Mouse (Mus musculus) megakaryocyte, adult 5-6 weeks (primary cell): Measurements from ENCODE around the gene Atp2b4. TPM values are rescaled to one million over a fixed set of nuclear protein-coding genes. Genes with fewer than 3 reads are reported as not detected.

Experiments used
- ATAC-seq: 2 replicates; pipeline ENCODE4 v1.8.0; 2016; ENCODE audit warnings: mild to moderate bottlenecking, inconsistent platforms; ENCODE audit not compliant: poor library complexity, severe bottlenecking
- total RNA-seq, 2 experiments: library from RNA; stranded (forward) in 1 of 2; stranded (reverse) in 1 of 2; fragments of 153-499, 151-499 nt in 1 of 2; fragments of 221-1000, 200-1000 nt in 1 of 2; gene quantifications; 2 replicates each; pipeline versions ENCODE4 v1.2.3 to v1.2.4; 2015 to 2017

Gene Atp2b4
- 18.2 and 21.1 TPM in 2 replicates for total RNA-seq (2015)
- 17.6 and 20.3 TPM in 2 replicates for total RNA-seq (2017)

DNA sequence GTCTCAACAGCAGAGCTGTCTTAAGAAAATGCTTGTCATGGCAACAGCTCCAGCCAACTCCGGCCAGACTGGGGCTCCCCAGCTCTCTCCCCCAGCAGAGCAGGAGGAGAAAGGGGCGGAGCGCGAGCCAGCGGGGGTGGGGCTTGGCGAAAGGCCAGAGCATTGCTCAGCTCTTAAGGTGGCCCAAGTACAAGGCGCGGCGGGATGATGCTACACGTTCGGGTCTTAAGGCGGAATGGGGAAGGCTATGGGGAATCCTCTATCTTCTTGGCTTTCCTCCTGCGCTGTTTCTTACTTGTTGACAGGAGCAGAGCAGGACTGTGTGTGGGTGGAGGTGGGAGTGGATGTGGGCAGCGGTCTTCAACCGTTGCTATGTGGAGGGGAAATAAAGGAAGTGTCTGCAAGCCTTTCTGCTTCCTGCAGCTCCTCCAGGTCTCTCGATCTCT is at the start of gene Atp2b4:
Gene Atp2b4, minus strand, starts transcription at position 94 of the 446 bp plus-strand sequence.
- peak; percentile 80 for ATAC-seq

DNA sequence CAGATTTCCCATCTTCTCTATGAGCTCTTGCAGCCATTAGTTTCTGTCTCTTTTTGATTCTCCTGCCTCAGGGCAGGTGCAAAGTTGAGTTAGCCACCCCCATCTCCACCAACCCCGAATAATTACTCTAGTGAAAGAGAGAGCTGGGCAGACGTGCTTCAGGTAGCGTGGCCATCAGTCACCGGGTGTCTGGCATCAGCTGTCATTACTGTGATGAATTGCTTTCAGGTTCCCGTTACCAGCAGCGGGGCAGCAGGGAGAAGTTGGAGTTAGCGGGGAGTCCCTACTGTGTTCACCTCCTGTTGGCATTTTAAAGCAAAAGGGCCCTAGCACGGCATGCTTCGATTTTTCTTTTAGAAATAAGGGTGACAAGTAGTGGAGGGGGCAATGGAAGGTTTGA is 43.9 kb upstream of the Atp2b4 start:
- 0 out of 2 replicates have a peak, but pooled peaks have one; percentile 27 for ATAC-seq

- ATAC-seq = no peak
These were observed 43.1 kb upstream of the Atp2b4 start for GRCm38 (mm10) chr1:133843900-133844299.

GRCm38 (mm10) chr1:133843370-133843769 is 42.5 kb upstream of the Atp2b4 start:
- ATAC-seq = no peak

DNA sequence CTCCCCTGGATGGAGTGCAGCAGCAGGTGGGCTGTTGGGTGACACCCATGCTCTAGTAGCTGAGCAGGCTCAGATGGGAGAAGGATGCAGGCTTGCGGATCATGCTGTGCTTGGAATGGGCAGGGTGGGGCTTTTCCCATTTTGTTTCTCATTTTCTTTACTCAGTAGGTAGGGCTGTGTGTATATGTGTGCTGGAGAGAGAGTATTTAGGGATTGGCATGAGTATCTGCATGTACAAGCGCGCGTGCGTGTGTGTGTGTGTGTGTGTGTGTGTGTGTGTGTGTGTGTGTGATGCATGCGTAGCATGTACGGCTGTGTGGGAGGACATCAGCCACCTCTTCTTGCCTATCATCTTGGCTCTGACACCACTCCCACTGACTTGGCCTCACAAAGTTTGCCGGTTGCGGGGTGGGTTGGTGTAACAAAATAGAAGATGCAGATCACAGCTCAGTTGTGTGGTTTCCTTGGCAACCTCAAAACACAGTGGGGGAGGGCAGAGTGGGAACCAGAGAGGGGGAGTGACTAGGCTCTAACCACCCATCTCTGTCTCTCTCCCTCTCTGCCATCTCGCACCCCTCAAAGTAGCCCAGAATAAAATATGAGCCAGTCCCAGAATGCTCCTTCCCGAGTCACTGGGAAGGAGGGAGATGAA is 41.4 kb upstream of the Atp2b4 start:
- no peak for ATAC-seq

- no peak for ATAC-seq
These were observed 40.5 kb upstream of the Atp2b4 start for GRCm38 (mm10) chr1:133841171-133841926.

DNA sequence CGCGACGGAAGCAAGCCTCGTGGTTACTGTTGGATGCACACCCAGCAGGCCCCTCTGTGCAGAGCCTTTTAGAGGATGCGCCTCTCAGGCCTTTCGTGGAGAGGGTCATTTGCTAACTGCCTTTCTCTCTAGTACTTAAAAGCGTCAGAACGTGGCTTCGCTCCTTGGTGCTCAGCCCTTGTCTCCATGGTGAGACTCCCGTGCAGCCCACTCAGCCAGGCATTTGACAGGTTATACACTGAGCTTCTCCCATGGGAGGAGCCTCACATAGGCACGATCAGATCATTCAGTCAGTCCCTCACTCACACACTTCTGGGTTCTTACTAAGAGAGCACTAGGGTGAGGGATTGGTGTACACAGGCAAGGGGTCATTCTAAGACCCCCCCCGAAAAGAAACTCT is 39.7 kb upstream of the Atp2b4 start:
- ATAC-seq = no peak

DNA sequence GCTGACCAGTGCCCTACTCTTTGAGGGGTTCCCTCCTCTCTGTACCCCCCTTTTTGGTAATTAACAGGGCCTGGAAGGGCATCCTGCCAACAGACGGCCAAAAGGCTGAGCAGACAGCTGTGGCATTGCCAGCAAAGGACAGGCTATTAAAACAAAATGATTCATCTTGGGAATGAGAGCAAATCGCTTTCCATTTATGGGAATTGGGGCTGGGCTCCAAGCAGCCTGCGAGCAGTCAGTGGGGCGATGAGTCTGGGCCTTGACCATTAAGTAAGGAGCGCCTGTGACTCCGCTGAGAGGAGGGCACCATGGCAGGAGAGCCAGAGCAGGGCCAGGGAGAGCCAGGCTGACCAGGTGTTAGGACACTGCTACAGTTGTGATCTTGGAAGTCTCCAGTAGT is 33.5 kb upstream of the Atp2b4 start:
- ATAC-seq = no peak

- no peak for ATAC-seq
These were observed 31.9 kb upstream of the Atp2b4 start for GRCm38 (mm10) chr1:133832781-133833180.

DNA sequence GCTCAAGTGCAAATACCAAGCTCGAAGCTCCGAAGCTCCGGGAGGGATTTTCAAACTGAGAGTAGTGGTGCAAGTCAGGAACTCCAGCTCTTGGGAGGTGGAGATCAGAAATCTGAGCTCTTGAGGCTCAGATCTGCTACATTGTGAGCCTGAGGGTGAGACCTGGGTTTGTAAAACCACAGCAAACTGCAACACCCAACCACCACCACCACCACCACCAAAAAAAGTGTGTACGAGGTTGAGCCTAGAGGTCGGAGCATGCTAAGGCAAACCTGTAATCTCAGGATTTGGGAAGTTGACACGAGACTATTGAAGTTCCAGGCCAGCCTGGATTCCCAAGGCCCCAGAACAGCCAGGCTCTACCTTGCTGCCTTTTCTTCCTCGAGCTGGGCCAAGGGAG is 25.4 kb upstream of the Atp2b4 start:
- ATAC-seq = no peak

GRCm38 (mm10) chr1:133825543-133825942 is 24.7 kb upstream of the Atp2b4 start:
- peak; percentile 43 for ATAC-seq

- no peak for ATAC-seq
These were observed 24.3 kb upstream of the Atp2b4 start for GRCm38 (mm10) chr1:133825140-133825539.

DNA sequence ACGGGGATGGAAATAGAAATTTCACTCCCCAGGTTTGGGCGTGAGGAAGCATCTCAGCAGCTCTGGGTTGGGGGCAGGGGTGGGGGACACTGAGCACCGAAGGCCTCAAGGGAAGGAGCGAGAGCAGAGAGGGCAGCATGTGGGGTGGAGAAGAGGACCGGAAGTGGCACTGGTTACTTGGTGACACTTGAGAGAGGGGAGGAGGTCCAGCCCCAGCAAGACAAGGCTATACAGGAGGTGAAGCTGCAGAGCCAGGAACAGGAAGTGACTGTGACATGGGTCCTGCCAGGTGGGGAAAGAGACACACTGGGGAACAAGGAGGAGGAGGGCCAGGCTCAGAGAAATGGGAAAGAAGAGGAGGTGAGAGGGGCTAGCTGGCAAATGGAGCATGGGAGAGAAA is 20.3 kb upstream of the Atp2b4 start:
- ATAC-seq = peak; percentile 63

- ATAC-seq = no peak
These were observed 19.3 kb upstream of the Atp2b4 start for GRCm38 (mm10) chr1:133820100-133820499.

DNA sequence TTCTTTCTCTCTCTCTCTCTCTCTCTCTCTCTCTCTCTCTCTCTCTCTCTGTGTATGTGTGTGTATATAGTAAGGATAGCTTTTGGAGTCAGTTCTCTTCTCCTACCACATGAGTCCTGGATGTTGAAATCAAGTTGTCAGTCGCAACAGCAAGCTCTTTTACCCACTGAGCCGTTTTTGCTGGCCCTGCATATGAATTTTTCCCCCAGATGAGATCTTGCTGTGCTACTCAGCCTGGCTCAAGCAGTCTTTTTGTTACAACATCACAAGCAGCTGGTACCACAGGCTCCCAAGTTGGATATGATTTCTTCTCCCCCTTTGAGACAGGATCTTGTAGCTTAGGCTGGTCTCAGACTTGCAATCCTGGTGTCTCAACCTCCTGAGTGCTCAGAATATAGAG is 17.7 kb upstream of the Atp2b4 start:
- ATAC-seq = no peak

DNA sequence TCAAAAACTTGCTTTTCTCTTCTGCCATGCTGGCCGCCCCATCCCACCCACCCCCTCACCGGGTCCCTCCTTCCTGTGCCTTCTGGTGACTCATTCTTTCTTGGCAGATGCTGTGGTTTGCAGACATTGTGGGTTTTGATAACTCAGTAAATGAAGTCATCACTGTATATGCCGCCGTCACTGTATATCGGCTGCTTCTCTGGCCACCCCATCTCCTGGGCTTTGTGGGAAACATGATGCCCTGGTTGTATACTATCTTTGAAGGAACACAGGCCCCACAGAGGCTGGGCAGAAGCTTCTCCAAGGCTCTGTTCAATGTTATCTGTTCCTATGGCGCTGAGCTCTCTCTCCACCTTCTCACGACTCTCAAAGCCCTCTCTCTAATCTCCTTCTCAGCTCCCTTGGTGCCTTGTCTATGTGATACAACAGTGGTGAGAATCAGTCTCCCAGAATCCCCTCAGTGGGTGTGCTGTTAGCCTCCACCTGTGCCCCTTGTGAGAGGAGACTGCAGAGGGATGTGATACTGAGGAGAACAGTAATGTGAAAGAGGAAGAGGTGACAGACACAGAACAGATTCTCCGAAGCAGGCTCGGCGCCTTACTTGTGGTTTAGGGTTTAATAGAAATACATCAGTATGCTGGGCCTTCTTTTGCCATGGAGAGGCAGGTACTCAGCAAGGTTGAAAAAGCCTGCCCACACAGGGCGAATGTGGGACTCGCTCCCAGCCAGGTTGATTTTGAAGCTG is 15.1 kb upstream of the Atp2b4 start:
- ATAC-seq = peak; percentile 84

- no peak for ATAC-seq
These were observed 8.5 kb upstream of the Atp2b4 start for GRCm38 (mm10) chr1:133809376-133809775.

- no peak for ATAC-seq
These were observed 7.2 kb upstream of the Atp2b4 start for GRCm38 (mm10) chr1:133808020-133808419.

- ATAC-seq = no peak
These were observed 902 bp upstream of the Atp2b4 start for GRCm38 (mm10) chr1:133801743-133802142.

DNA sequence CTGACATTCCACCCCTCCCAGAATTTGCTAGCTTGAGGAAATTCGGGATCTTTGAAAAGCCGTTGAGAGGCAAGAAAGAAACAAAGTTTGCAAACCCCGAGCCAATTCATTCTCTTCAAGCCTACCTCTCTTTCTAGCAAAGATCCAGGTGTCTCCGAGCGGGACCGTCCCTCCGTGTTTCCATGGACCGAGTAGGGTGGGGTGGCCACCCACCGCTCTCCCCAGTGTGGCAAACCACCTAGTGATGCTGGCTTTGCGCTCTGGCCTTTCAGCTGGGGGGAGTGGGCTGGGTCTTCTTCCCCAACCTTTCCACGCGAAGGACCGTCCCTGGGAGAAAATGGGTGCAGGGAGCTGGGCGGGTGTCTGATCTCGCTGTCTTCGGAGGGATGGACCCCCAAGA is 329 bp downstream of the Atp2b4 start:
- no peak for ATAC-seq

DNA sequence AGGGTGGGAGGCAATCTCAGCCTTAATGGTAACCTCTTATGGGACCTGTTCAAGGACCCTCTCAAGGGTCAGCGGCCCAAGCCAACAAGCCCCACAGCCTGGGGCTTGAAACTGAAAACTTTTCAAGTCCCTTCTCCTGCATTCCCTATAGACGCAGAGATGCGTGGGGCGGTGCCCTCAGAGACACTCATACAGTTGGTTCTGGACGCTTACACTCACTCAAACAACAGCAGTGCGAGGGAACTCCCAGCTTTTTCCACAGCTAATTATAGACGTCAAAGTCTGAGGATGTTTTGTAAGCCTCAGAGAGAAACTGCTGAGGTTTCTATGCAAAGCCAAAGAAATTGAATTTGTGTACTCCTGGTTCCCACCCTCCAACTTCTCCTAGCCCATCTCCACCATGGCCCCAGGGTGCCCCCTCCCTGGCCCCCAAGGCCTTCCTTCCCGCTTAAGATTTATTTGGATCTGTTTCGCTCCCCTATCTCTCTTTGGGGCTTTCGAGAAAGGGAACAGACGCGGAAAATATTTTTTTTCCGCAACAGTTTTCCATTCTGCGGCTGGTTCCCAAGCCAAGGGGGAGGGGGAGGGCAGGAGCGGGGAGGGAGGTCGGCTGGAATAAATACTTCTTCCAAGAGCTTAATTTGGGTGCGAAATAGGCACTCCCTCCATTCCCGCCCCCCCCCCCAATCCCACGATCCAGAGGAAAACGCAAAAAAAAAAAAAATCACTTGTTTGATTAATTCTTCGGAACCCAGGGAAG is 975 bp downstream of the Atp2b4 start:
- no peak for ATAC-seq
